Mouse (Mus musculus) liver, postnatal 0 days (tissue): ENCODE data around the gene Hspb2.

ENCODE experiments used
- CTCF ChIP-seq: sonication (generic); IDR thresholded peaks from 2 replicates; pipeline ENCODE4 v1.5.1; 2016; ENCODE audit warnings: antibody characterized with exemption, low read depth
- EP300 ChIP-seq: IDR thresholded peaks from 2 replicates; pipeline ENCODE4 v1.6.1; 2016; ENCODE audit warnings: antibody characterized with exemption, low read depth, mild to moderate bottlenecking

DNA sequence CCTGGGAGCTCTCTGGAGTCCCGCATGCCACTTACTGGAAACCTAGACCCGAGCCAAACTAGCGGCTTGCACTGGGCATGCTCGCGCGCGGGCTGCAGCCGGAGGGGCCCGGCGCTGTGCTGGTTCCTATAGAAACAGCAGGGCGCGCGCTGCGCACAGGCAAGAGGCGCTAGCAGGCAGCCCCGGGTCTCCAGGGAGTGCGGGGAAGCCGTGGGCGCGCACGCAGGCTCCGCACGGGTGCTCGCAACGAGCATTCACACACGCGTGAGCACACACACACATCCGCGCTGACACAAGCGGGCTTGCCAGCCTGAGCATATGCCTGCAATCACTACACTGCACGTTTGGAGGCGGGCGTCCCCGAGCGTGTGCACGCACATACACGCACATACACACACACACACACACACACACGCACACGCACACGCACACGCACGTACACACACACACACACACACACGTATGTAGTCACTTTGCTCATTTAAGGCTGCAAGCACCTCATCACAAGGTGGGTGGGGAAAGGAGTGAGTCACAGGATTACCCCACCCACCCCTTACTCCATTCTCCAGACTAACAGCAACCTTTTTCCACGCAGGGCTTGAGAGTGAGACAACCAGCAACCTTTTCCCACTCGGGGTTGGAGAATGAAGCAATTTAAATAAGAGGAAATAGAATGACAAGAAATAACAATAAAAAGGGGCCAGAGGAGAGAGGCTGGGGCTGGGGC, 24.1 kb downstream of the Hspb2 start:
- TF ChIP-seq CTCF (no peak), EP300 (no peak)
